Mouse (Mus musculus) pancreas, adult 10 weeks (tissue): ENCODE measurements around the gene Shisal1. TPM values are rescaled to one million over a fixed set of nuclear protein-coding genes. Genes with fewer than 3 reads are reported as not detected.

Experiments
- polyA plus RNA-seq: library from polyadenylated mRNA; stranded (reverse); fragments of 350-450 nt; fragmentation: Illumina TruSeq; extraction: RNeasy Lipid Tissue Mini Kit (QIAGEN cat#74804); gene quantifications from one replicate; pipeline ENCODE4 v1.2.3, GENCODE M21; 2015; ENCODE audit warnings: low read depth, low replicate concordance; ENCODE audit not compliant: insufficient read depth

Shisal1 gene
- 1.9 TPM for polyA plus RNA-seq

GRCm38 (mm10) chr15:84446997-84447396 lies at the start of gene Shisal1:
Shisal1 (minus strand) TSS chr15:84447097.

Other genes starting within 250 kb of the Shisal1 start
- 6.9 TPM for gene Parvb, start 215.1 kb downstream of the Shisal1 start, polyA plus RNA-seq
- 2.7 TPM for gene Parvg, start 123.1 kb downstream of the Shisal1 start, polyA plus RNA-seq
- gene Rtl6, start 110.7 kb upstream of the Shisal1 start, polyA plus RNA-seq, result 1.6 TPM
- 2.8 TPM for gene Prr5, start 222.5 kb upstream of the Shisal1 start, polyA plus RNA-seq